Mouse (Mus musculus) liver, adult 2 months (tissue): ENCODE measurements around the gene Zfp704. TPM values are rescaled to one million over a fixed set of nuclear protein-coding genes. Genes with fewer than 3 reads are reported as not detected.
A peak's percentile ranks its signal among the peaks of the same experiment; 100 is the strongest.

Experiments used
- DNase-seq: peaks from one replicate; pipeline ENCODE4 v3.0.0-alpha.2; 2011; ENCODE audit warnings: low read depth, low spot score; ENCODE audit errors: extremely low read depth
- H3K27ac ChIP-seq: fragments of 200-500 bp; replicated peaks from 2 replicates; pipeline ENCODE4 v1.5.1; 2012; ENCODE audit warnings: low read depth, mild to moderate bottlenecking, control low read depth, inconsistent platforms, low read length; ENCODE audit not compliant: insufficient read depth
- H3K27me3 ChIP-seq: fragments of 200-500 bp; 2 replicates; pipeline ENCODE4 v1.6.1; 2012; ENCODE audit warnings: mild to moderate bottlenecking, moderate library complexity, low read length, inconsistent platforms; ENCODE audit not compliant: control insufficient read depth, insufficient read depth
- H3K36me3 ChIP-seq: fragments of 200-500 bp; 2 replicates; pipeline ENCODE4 v1.6.1; 2012; ENCODE audit warnings: low read length, inconsistent platforms; ENCODE audit not compliant: control insufficient read depth, insufficient read depth
- H3K4me1 ChIP-seq: fragments of 200-500 bp; 2 replicates; pipeline ENCODE4 v1.6.1; 2011; ENCODE audit warnings: low read length; ENCODE audit not compliant: control insufficient read depth, insufficient read depth
- H3K4me3 ChIP-seq: fragments of 200-500 bp; 2 replicates; pipeline ENCODE4 v1.5.1; 2011; ENCODE audit warnings: low read depth, mild to moderate bottlenecking, control low read depth, low read length, moderate library complexity; ENCODE audit not compliant: insufficient read depth
- H3K79me2 ChIP-seq: fragments of 200-500 bp; 2 replicates; pipeline ENCODE4 v1.6.1; 2012; ENCODE audit warnings: inconsistent platforms, mild to moderate bottlenecking, low read length, moderate library complexity; ENCODE audit not compliant: control insufficient read depth, insufficient read depth
- H3K9ac ChIP-seq: fragments of 200-500 bp; 2 replicates; pipeline ENCODE4 v1.6.1; 2012; ENCODE audit warnings: low read depth, mild to moderate bottlenecking, control low read depth, inconsistent platforms, low read length
- CTCF ChIP-seq: fragments of 200-500 bp; IDR thresholded peaks from 2 replicates; pipeline ENCODE4 v1.5.1; 2011; ENCODE audit warnings: low read depth, low read length, control low read depth
- POLR2A ChIP-seq: fragments of 200-500 bp; IDR thresholded peaks from 2 replicates; pipeline ENCODE4 v1.6.1; 2011; ENCODE audit warnings: low read length, control low read depth; ENCODE audit not compliant: insufficient read depth; ENCODE audit errors: extremely low read depth
- WGBS: fragments of 180-500 bp; shearing (Covaris S2); methylation state at CpG from one replicate; pipeline ENCODE4 v1.1.7; 2018; 5-methylcytosine and 5-hydroxymethylcytosine counted together
- polyA plus RNA-seq: library from polyadenylated mRNA; depleted of rRNA; stranded (reverse); fragments of >200 nt; gene quantifications from 2 replicates; pipeline ENCODE4 v1.2.3, GENCODE M21; 2012
- total RNA-seq: library from RNA; depleted of rRNA; stranded (reverse); fragments of >200 nt; gene quantifications from 2 replicates; pipeline ENCODE4 v1.2.3, GENCODE M21; 2014

Zfp704 gene
- total and polyA plus RNA-seq, 2 experiments, result 1.3 to 3.2 TPM

- 95% methylated on average over 14 of the region's 14 CpGs for WGBS
- Histone ChIP-seq H3K27ac (no peak overlapping the region), H3K79me2 (peaks cover 2% of the 10 kb centered on the region; the same call in 1 of the 2 replicates), H3K36me3 (no peaks in the 10 kb centered on the region), H3K4me1 (no peaks in the 10 kb centered on the region; the same call in 1 of the 2 replicates), H3K4me3 (no peak overlapping the region), H3K9ac (no peak overlapping the region), H3K27me3 (no peaks in the 10 kb centered on the region)
- no peak for DNase-seq
- no peak for TF ChIP-seq CTCF
- no peak for TF ChIP-seq POLR2A
Observed at GRCm38 (mm10) chr3:9580952-9581798, 28.7 kb downstream of the Zfp704 start.

- DNase-seq, result no peak
- no peak overlapping the region for H3K4me3 ChIP-seq
- TF ChIP-seq CTCF (no peak), POLR2A (no peak)
- H3K4me1 ChIP-seq, result no peaks in the 10 kb centered on the region; the same call in 1 of the 2 replicates
- no peak overlapping the region for H3K9ac ChIP-seq
- no peaks in the 10 kb centered on the region for H3K36me3 ChIP-seq
- H3K27me3 ChIP-seq, result no peaks in the 10 kb centered on the region
- WGBS, result 70% methylated on average over 3 of the region's 3 CpGs
- no peak overlapping the region for H3K27ac ChIP-seq
- H3K79me2 ChIP-seq, result peaks cover 2% of the 10 kb centered on the region; the same call in 1 of the 2 replicates
Observed at GRCm38 (mm10) chr3:9580102-9580501, 29.8 kb downstream of the Zfp704 start.

GRCm38 (mm10) chr3:9579028-9579643, 30.7 kb downstream of the Zfp704 start:
- no peaks in the 10 kb centered on the region for H3K36me3 ChIP-seq
- no peak for DNase-seq
- no peaks in the 10 kb centered on the region; the same call in none of the 2 replicates for H3K4me1 ChIP-seq
- no peak for TF ChIP-seq CTCF
- no peak for TF ChIP-seq POLR2A
- H3K27me3 ChIP-seq, result no peaks in the 10 kb centered on the region
- H3K79me2 ChIP-seq, result no peaks in the 10 kb centered on the region; the same call in 1 of the 2 replicates
- no peak overlapping the region for H3K27ac ChIP-seq
- H3K9ac ChIP-seq, result no peak overlapping the region
- H3K4me3 ChIP-seq, result no peak overlapping the region
- 24% methylated on average over 4 of the region's 4 CpGs for WGBS

DNA sequence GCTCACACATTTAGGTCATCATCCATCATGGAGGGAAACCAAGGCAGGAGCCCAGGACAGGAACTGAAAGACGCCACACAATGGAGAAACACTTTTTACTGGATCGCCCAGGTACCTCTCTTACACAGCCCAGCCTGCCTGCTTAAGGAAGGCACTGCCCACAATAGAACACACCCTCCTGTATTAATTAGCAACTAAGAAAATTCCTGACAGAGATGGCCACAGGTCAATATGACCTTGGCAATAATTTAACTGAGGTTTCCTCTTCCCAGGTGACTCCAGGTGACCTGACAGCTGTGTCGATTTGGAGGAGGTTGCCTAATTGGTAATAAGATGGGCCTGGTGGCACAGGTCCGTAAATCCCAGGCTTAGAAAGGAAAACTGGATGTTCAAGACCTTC, 33.0 kb downstream of the Zfp704 start:
- DNase-seq, result peak; percentile 24
- Histone ChIP-seq H3K36me3 (no peaks in the 10 kb centered on the region), H3K4me1 (no peaks in the 10 kb centered on the region; the same call in none of the 2 replicates), H3K27me3 (no peaks in the 10 kb centered on the region), H3K4me3 (no peak overlapping the region), H3K9ac (no peak overlapping the region), H3K27ac (no peak overlapping the region), H3K79me2 (no peaks in the 10 kb centered on the region; the same call in 1 of the 2 replicates)
- 61% methylated on average over 4 of the region's 4 CpGs for WGBS
- no peak for TF ChIP-seq POLR2A
- TF ChIP-seq CTCF, result no peak

DNA sequence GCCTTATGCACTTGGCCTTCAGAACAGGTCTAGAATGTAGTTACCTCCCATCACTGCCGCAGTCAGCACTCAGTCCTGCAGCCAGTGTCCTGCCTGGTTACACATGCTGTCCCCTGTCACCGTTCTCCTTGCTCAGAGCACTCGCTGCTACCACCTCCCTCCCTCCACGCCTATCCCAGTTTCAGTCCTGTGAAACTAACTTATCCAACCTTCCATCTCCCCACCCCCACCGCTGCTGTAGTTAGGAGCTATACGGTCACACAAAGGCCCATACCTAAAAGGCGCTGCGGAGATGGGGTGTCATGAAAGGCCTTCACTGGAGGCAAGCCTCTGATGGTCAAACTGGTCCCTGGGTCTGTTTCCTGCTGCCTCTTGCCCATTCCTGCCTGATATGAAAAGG, 35.6 kb downstream of the Zfp704 start:
- H3K4me3 ChIP-seq, result no peak overlapping the region
- no peak for DNase-seq
- no peak for TF ChIP-seq POLR2A
- TF ChIP-seq CTCF, result no peak
- H3K9ac ChIP-seq, result no peak overlapping the region
- H3K79me2 ChIP-seq, result no peaks in the 10 kb centered on the region; the same call in 1 of the 2 replicates
- H3K4me1 ChIP-seq, result no peaks in the 10 kb centered on the region; the same call in none of the 2 replicates
- H3K27me3 ChIP-seq, result no peaks in the 10 kb centered on the region
- no peaks in the 10 kb centered on the region for H3K36me3 ChIP-seq
- WGBS, result 85% methylated on average over 8 of the region's 8 CpGs
- H3K27ac ChIP-seq, result no peak overlapping the region

GRCm38 (mm10) chr3:9573581-9573980, 36.3 kb downstream of the Zfp704 start:
- peak; percentile 72 for DNase-seq
- Histone ChIP-seq H3K4me3 (no peak overlapping the region), H3K79me2 (no peaks in the 10 kb centered on the region), H3K36me3 (no peaks in the 10 kb centered on the region), H3K27me3 (no peaks in the 10 kb centered on the region), H3K27ac (no peak overlapping the region), H3K4me1 (no peaks in the 10 kb centered on the region; the same call in 1 of the 2 replicates), H3K9ac (no peak overlapping the region)
- 21% methylated on average over 6 of the region's 6 CpGs for WGBS
- no peak for TF ChIP-seq POLR2A
- no peak for TF ChIP-seq CTCF
